Comparison of ENCODE assay signal across 26 mouse cellular contexts in genomic region chr11:65588491-65588890, GRCm38 (mm10).
DNase-seq lines count a peak whose midpoint lies in the region; ATAC-seq and TF ChIP-seq lines count a peak whose summit lies in the region.
"Had no signal": no experiment of that assay in that cellular context is flagged by ENCODE, and none has a peak within 500 bp of the region (broad histone marks: within the 10 kb centered on the region; RNA-seq: fewer than 3 reads in every experiment).

No protein-coding gene starts in this region.

- H3K4me2 ChIP-seq in midbrain, postnatal 0 days (ENCODE audit: low read depth, low read length, poor library complexity, severe bottlenecking): no peak overlapping the region
- H3K4me2 ChIP-seq in midbrain, embryonic 13.5 days (replicated peaks): no peak overlapping the region
- H3K4me2 ChIP-seq: forebrain, embryonic 12.5 days; heart, embryonic 13.5 days; hindbrain, embryonic 12.5 days; limb, embryonic 13.5 days; liver, embryonic 12.5 days had no signal

- no peak for TF ChIP-seq CTCF in midbrain, postnatal 0 days (IDR thresholded peaks at IDR 0.05)

- no peaks in the 10 kb centered on the region for H3K27me3 ChIP-seq in midbrain, postnatal 0 days (ENCODE audit: insufficient read depth, low read length)
- H3K27me3 ChIP-seq in midbrain, embryonic 13.5 days: no peaks in the 10 kb centered on the region
- H3K27me3 ChIP-seq: forebrain, embryonic 12.5 days; heart, embryonic 13.5 days; hindbrain, embryonic 12.5 days; limb, embryonic 13.5 days; liver, embryonic 12.5 days had no signal

- H3K27ac ChIP-seq in midbrain, postnatal 0 days (ENCODE audit: low read depth, low read length): no peak overlapping the region
- no peak overlapping the region for H3K27ac ChIP-seq in midbrain, embryonic 13.5 days
- H3K27ac ChIP-seq: forebrain, embryonic 12.5 days; heart, adult 2 months; heart, embryonic 13.5 days; hindbrain, embryonic 12.5 days; limb, embryonic 13.5 days; liver, embryonic 12.5 days; midbrain, embryonic 10.5 days had no signal

- ATAC-seq in cerebellum, adult (ENCODE audit: insufficient number of reproducible peaks, low FRiP score, low TSS enrichment): no peak
- ATAC-seq in midbrain, postnatal 0 days (ENCODE audit: low FRiP score): no peak
- no peak for ATAC-seq in midbrain, embryonic 13.5 days
- ATAC-seq: inflammation-experienced regulatory T-cells, adult 6 months; liver, embryonic 12.5 days had no signal

- H3K9me3 ChIP-seq in midbrain, postnatal 0 days (ENCODE audit: low read length): no peaks in the 10 kb centered on the region
- H3K9me3 ChIP-seq in midbrain, embryonic 13.5 days: no peaks in the 10 kb centered on the region
- H3K9me3 ChIP-seq: forebrain, embryonic 12.5 days; heart, embryonic 13.5 days; limb, embryonic 13.5 days; liver, embryonic 12.5 days; midbrain, embryonic 10.5 days had no signal

- peak; percentile 19 for DNase-seq in cerebellum, adult 11 months
- DNase-seq in midbrain, postnatal 0 days (ENCODE audit: low spot score): peak; percentile 64
- peak; percentile 85 to 92 for DNase-seq in cerebellum, postnatal 10 days
- no peak for DNase-seq in thymus, postnatal 10 days (ENCODE audit: low spot score in 2 of 2)
- no peak for DNase-seq in heart, postnatal 36 days
- DNase-seq: adrenal gland, postnatal 36 days; gastrocnemius, postnatal 36 days; heart, adult 2 months; heart, postnatal 14 days; kidney, adult 18-20 months; kidney, postnatal 10 days; lung, adult 18-20 months; lung, postnatal 10 days; right cerebral cortex, adult 18-20 months; right cerebral cortex, postnatal 4 days; thymus, postnatal 25 days had no signal

- no peak overlapping the region for H3K9ac ChIP-seq in midbrain, postnatal 0 days (replicated peaks; ENCODE audit: low read length, poor library complexity, severe bottlenecking)
- no peak overlapping the region for H3K9ac ChIP-seq in midbrain, embryonic 13.5 days (replicated peaks)
- H3K9ac ChIP-seq: forebrain, embryonic 12.5 days; heart, embryonic 13.5 days; hindbrain, embryonic 12.5 days; limb, embryonic 13.5 days; liver, embryonic 12.5 days had no signal

- intact Hi-C loops in heart, postnatal 36 days (cut with DNase I): no loop called here

- H3K36me3 ChIP-seq in midbrain, postnatal 0 days (ENCODE audit: insufficient read depth, low read length): no peaks in the 10 kb centered on the region
- H3K36me3 ChIP-seq in midbrain, embryonic 13.5 days: no peaks in the 10 kb centered on the region
- H3K36me3 ChIP-seq: forebrain, embryonic 12.5 days; heart, embryonic 13.5 days; hindbrain, embryonic 12.5 days; limb, embryonic 13.5 days; liver, embryonic 12.5 days; midbrain, embryonic 10.5 days had no signal

- no peak overlapping the region for H3K4me3 ChIP-seq in midbrain, postnatal 0 days (ENCODE audit: low read depth, low read length)
- H3K4me3 ChIP-seq in midbrain, embryonic 13.5 days (replicated peaks): no peak overlapping the region
- H3K4me3 ChIP-seq: erythroblast, embryonic 14.5 days; forebrain, embryonic 12.5 days; heart, adult 2 months; heart, embryonic 13.5 days; hindbrain, embryonic 12.5 days; limb, embryonic 13.5 days; liver, embryonic 12.5 days; midbrain, embryonic 10.5 days had no signal

- 40% methylated on average over 3 of the region's 3 CpGs for WGBS in midbrain, postnatal 0 days
- WGBS in midbrain, embryonic 13.5 days: 51% methylated on average over 3 of the region's 3 CpGs

- no peaks in the 10 kb centered on the region for H3K4me1 ChIP-seq in midbrain, postnatal 0 days (ENCODE audit: insufficient read depth, low read length)
- H3K4me1 ChIP-seq in midbrain, embryonic 13.5 days (replicated peaks): no peaks in the 10 kb centered on the region
- H3K4me1 ChIP-seq: forebrain, embryonic 12.5 days; heart, embryonic 13.5 days; hindbrain, embryonic 12.5 days; limb, embryonic 13.5 days; liver, embryonic 12.5 days; midbrain, embryonic 10.5 days had no signal

Comparison
In these comparisons a context has a peak if more than half of its experiments do, and no peak if none do; other contexts are left out.
1. DNase-seq: peak in cerebellum, adult 11 months (single experiment), midbrain, postnatal 0 days (single experiment) and cerebellum, postnatal 10 days (2 of 2); none in thymus, postnatal 10 days (0 of 2) and heart, postnatal 36 days (0 of 2).